In the genomic region with DNA sequence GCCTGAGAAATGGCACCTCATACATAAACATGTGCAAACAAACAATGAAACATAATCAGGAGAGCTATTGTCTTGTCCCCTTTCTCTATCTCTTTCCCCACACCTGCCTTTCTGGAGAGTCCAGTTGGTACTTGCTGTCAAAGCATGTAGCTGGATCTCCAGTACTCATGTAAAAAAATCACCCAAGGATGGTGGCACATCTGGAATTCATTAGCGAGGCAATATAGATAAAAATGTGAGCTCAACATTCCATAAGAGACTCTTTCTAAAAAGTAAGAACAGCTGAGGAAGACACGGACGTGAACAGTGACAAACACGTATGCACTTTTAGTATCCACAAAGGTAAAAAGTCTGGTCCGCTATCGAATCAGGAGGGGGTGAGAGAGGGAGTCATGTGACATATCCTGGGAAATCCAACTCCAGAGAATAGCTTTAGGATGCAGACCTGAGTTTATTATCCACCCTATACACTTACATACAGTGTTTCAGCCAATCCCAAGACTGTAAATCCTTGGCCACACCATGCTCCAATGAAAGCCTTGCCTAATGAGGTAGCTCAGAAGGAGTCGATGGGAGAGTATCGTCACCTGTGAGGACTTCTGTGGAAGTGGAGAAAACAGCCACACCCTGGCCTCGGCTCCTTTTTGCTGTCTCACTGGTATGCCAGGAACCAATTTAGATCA, we compare ENCODE assay signal across 14 mouse cellular contexts.
"Had no signal": no experiment of that assay in that cellular context is flagged by ENCODE, and none has a peak within 500 bp of the region (broad histone marks: within the 10 kb centered on the region; RNA-seq: fewer than 3 reads in every experiment).

No protein-coding gene starts in this region.

- ATAC-seq: liver, postnatal 0 days; midbrain, embryonic 13.5 days had no signal

- H3K27ac ChIP-seq: kidney, postnatal 0 days; liver, embryonic 13.5 days; lung, embryonic 15.5 days; midbrain, embryonic 13.5 days had no signal

- H3K4me3 ChIP-seq: liver, embryonic 13.5 days; lung, embryonic 15.5 days; midbrain, embryonic 13.5 days had no signal

- H3K4me1 ChIP-seq: liver, embryonic 13.5 days; lung, embryonic 15.5 days; midbrain, embryonic 13.5 days had no signal

- H3K36me3 ChIP-seq: liver, embryonic 13.5 days; lung, embryonic 15.5 days; midbrain, embryonic 13.5 days had no signal

- H3K27me3 ChIP-seq: liver, embryonic 13.5 days; lung, embryonic 15.5 days; midbrain, embryonic 13.5 days had no signal

- H3K4me2 ChIP-seq: liver, embryonic 13.5 days; lung, embryonic 15.5 days; midbrain, embryonic 13.5 days had no signal

- H3K9ac ChIP-seq: liver, embryonic 13.5 days; liver, postnatal 0 days; lung, embryonic 15.5 days; midbrain, embryonic 13.5 days had no signal

- DNase-seq: kidney, adult 11 months; kidney, adult 9 months; kidney, postnatal 36 days; layer of hippocampus, adult 9-11 months; liver; liver, embryonic 13.5 days; liver, postnatal 0 days; lung, postnatal 14 days; spleen, adult 18-20 months; thymus, adult 18-20 months; thymus, postnatal 25 days had no signal

- H3K9me3 ChIP-seq: liver, embryonic 13.5 days; lung, embryonic 15.5 days; midbrain, embryonic 13.5 days had no signal
